Mouse (Mus musculus): ENCODE results near the gene Tmcc3.

- no peak for TF ChIP-seq CTCF (conservative IDR thresholded peaks at IDR 0.05; ENCODE audit: low read length)
- no peak for TF ChIP-seq POU5F1 (IDR thresholded peaks at IDR 0.05; ENCODE audit: borderline replicate concordance, low read length)
- TF ChIP-seq NANOG (IDR thresholded peaks at IDR 0.05; ENCODE audit: borderline replicate concordance, low read length), result no peak
Observed at GRCm38 (mm10) chr10:94397833-94398596, 86.3 kb downstream of the Tmcc3 start.
